Mouse (Mus musculus) gastrocnemius, postnatal 4 days (tissue): Measurements from ENCODE around the gene Vmn1r78. TPM values are rescaled to one million over a fixed set of nuclear protein-coding genes. Genes with fewer than 3 reads are reported as not detected.
"Not testable (repeated sequence)": the region's sequence is repeated elsewhere in the genome, so short reads cannot be mapped to it uniquely, and the experiment has no call there.

Experiments used
- DNase-seq, 2 experiments: peaks; one replicate each; pipeline ENCODE4 v3.0.0; 2021 to 2022; ENCODE audit warnings: low spot score in 2 of 2, mixed read lengths in 2 of 2
- long read RNA-seq, 2 experiments: library from polyadenylated mRNA; stranded (forward); transcript quantifications; one replicate each; pipeline ENCODE4 v2.0.0; 2021
- total RNA-seq, 2 experiments: library from RNA; stranded (reverse); gene quantifications; 2 replicates each; pipeline ENCODE4 v1.2.3; 2021

Vmn1r78 gene
- total RNA-seq = not detected
- long read RNA-seq, experiment 1 = 0 reads
- long read RNA-seq, experiment 2 = 0 reads

GRCm38 (mm10) chr7:12149957-12150356, at the start of gene Vmn1r78:
TSS of gene Vmn1r78 (plus strand) at chr7:12150257.
- DNase-seq = no peak

- DNase-seq = not testable (repeated sequence)
These were observed 6.4 kb downstream of the Vmn1r78 start for GRCm38 (mm10) chr7:12156463-12156862.

GRCm38 (mm10) chr7:12170979-12171378, 20.9 kb downstream of the Vmn1r78 start, which contains the start of gene Vmn1r79:
TSS of gene Vmn1r79 (plus strand) at chr7:12171279.
- DNase-seq = not testable (repeated sequence)

- not testable (repeated sequence) for DNase-seq
These were observed 22.9 kb downstream of the Vmn1r78 start for GRCm38 (mm10) chr7:12172926-12173325.

- DNase-seq = no peak
These were observed 38.9 kb downstream of the Vmn1r78 start, which contains the start of gene Vmn1r80 for GRCm38 (mm10) chr7:12188986-12189385. TSS of gene Vmn1r80 (plus strand) at chr7:12189286.

GRCm38 (mm10) chr7:12204141-12204540, 54.1 kb downstream of the Vmn1r78 start:
- no peak for DNase-seq

Other genes with a start within 250 kb of the Vmn1r78 start
- gene Vmn1r76, start 212.0 kb upstream of the Vmn1r78 start, total RNA-seq = not detected
- gene Vmn1r77, start 113.5 kb upstream of the Vmn1r78 start, total RNA-seq = not detected
- gene Vmn1r79, start 21.0 kb downstream of the Vmn1r78 start, total RNA-seq = not detected
- not detected for gene Vmn1r80, start 39.0 kb downstream of the Vmn1r78 start, total RNA-seq
- gene Vmn1r81, start 118.0 kb downstream of the Vmn1r78 start, total RNA-seq = not detected
- not detected for gene Vmn1r82, start 150.2 kb downstream of the Vmn1r78 start, total RNA-seq
- not detected for gene Vmn1r83, start 179.2 kb downstream of the Vmn1r78 start, total RNA-seq
- gene Vmn1r84, start 219.0 kb downstream of the Vmn1r78 start, total RNA-seq = not detected